Mouse (Mus musculus) thymus, adult 2 months (tissue): ENCODE measurements around the gene Dok4. TPM values are rescaled to one million over a fixed set of nuclear protein-coding genes. Genes with fewer than 3 reads are reported as not detected.
A peak's percentile ranks its signal among the peaks of the same experiment; 100 is the strongest.

Source experiments
- DNase-seq: peaks from one replicate; pipeline ENCODE4 v3.0.0; 2021
- H3K27ac ChIP-seq: fragments of 200-500 bp; 2 replicates; pipeline ENCODE4 v1.5.1; 2012; ENCODE audit warnings: low read length, control low read depth; ENCODE audit not compliant: control insufficient read depth, insufficient read depth
- H3K27me3 ChIP-seq: fragments of 200-500 bp; 2 replicates; pipeline ENCODE4 v1.6.1; 2012; ENCODE audit warnings: mild to moderate bottlenecking, low read length, moderate library complexity, mixed read lengths; ENCODE audit not compliant: control insufficient read depth, insufficient read depth
- H3K36me3 ChIP-seq: fragments of 200-500 bp; 2 replicates; pipeline ENCODE4 v1.6.1; 2012; ENCODE audit warnings: mild to moderate bottlenecking, low read length, moderate library complexity; ENCODE audit not compliant: control insufficient read depth, insufficient read depth
- H3K4me1 ChIP-seq: fragments of 200-500 bp; replicated peaks from 2 replicates; pipeline ENCODE4 v1.6.1; 2012; ENCODE audit warnings: low read length; ENCODE audit not compliant: control insufficient read depth, insufficient read depth
- H3K4me3 ChIP-seq: fragments of 200-500 bp; 2 replicates; pipeline ENCODE4 v1.5.1; 2012; ENCODE audit warnings: mild to moderate bottlenecking, low read length, control low read depth, moderate library complexity; ENCODE audit not compliant: control insufficient read depth, insufficient read depth
- CTCF ChIP-seq: fragments of 200-500 bp; IDR thresholded peaks from 2 replicates; pipeline ENCODE4 v1.5.1; 2012; ENCODE audit warnings: mild to moderate bottlenecking, control low read depth, low read length, moderate library complexity, borderline replicate concordance; ENCODE audit not compliant: control insufficient read depth, poor library complexity, insufficient read depth; ENCODE audit errors: extremely low read depth
- POLR2A ChIP-seq: fragments of 200-500 bp; IDR thresholded peaks from 2 replicates; pipeline ENCODE4 v1.6.1; 2012; ENCODE audit warnings: mild to moderate bottlenecking, low read length, control low read depth, moderate library complexity; ENCODE audit not compliant: control insufficient read depth, poor library complexity, insufficient read depth; ENCODE audit errors: extremely low read depth
- WGBS: fragments of 180-500 bp; shearing (Covaris S2); methylation state at CpG from one replicate; pipeline ENCODE4 v1.1.7; 2018; 5-methylcytosine and 5-hydroxymethylcytosine counted together
- polyA plus RNA-seq: library from polyadenylated mRNA; depleted of rRNA; stranded (reverse); fragments of >200 nt; gene quantifications from 2 replicates; pipeline ENCODE4 v1.2.3, GENCODE M21; 2012

Gene Dok4
- polyA plus RNA-seq, 1 experiment, result 4.9 TPM

DNA sequence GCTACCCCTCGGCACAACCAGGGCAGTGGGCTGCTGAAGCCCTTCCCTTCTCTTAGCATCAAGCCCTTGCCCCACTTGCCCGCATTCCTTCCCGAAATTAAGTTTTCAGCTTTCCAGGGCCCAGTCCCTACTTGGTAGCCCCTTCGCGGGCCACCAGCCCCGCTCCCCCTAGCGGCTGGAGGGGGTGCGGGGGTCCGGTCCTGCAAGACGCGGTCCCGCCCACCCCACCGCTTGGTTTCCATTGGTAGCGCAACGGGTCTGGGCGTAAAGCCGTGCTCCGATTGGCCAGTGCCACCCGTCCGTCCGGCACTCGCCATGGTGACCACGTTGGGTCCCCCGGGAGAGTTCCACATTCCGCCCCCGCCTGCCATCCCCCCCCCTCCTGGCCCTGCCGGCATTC is 41.2 kb upstream of the Dok4 start:
- H3K4me1 ChIP-seq, result peaks cover 21% of the 10 kb centered on the region
- 2% methylated on average over 27 of the region's 27 CpGs for WGBS

DNA sequence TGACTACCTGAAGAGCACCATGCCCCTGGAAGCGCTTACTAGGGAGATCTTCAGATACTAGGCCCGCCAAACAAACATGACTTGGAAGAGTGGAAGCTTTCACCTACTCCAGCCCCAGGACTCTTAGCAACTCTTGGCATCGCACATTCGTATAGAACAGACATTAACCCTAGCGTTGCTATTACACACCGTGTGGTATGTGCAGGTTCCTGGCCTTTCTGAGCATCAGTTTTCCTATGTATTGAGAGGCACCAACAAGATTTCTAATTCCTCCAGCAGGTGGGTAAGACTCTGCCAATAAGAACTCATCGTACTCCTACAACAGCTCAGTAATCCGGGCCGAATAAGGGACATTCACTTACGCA is 40.8 kb upstream of the Dok4 start:
- no peaks in the 10 kb centered on the region; the same call in 1 of the 2 replicates for H3K27me3 ChIP-seq
- no peak overlapping the region for H3K27ac ChIP-seq
- H3K36me3 ChIP-seq, result no peaks in the 10 kb centered on the region
- 39% methylated on average over 10 of the region's 10 CpGs for WGBS
- no peak for DNase-seq
- TF ChIP-seq CTCF (no peak), POLR2A (no peak)
- peak overlapping the region; percentile 42 for H3K4me3 ChIP-seq
- peaks cover 18% of the 10 kb centered on the region for H3K4me1 ChIP-seq

More for the DNA sequence above, 41.2 kb upstream of the Dok4 start:
- Histone ChIP-seq H3K27me3 (no peaks in the 10 kb centered on the region; the same call in 1 of the 2 replicates), H3K4me3 (peak overlapping the region; percentile 42), H3K27ac (no peak overlapping the region), H3K36me3 (no peaks in the 10 kb centered on the region)
- DNase-seq, result peak; percentile 82
- peak; percentile 90 for TF ChIP-seq CTCF
- TF ChIP-seq POLR2A, result no peak

DNA sequence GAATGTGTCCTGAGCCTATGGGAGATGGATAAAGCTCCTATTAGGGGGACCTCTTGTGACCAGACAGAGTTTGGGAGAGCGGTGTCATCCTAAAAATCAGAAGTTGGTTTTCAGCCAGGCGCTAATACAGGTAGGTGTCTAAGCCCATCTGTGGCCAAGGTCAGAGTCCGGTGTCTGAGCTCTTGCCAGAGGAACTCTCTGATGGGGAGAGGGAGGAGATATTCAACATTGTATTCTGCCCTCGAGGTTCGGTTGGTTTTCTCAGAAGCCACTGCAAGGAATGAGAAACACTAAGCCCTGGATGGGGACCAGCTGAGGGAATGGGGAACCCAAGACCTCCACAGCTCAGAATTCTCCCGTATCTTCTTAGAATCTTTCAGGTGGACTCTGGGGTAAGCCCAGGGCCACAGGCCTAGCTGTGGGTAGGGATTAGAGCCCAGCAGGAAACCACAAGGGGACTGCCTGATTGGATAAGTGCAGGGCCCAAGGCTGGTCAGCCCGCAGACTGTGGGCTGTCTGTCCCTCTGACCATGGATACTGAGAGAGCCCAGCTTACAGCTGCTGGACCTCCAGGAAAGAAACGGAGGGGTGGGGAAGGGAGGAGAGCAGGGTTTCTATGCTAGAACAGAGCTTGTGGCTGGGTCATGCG is 40.3 kb upstream of the Dok4 start:
- peaks cover 18% of the 10 kb centered on the region for H3K4me1 ChIP-seq
- no peak for TF ChIP-seq POLR2A
- no peak for TF ChIP-seq CTCF
- DNase-seq, result no peak
- WGBS, result 50% methylated on average over 9 of the region's 9 CpGs
- H3K27me3 ChIP-seq, result no peaks in the 10 kb centered on the region; the same call in 1 of the 2 replicates
- no peak overlapping the region for H3K4me3 ChIP-seq
- no peaks in the 10 kb centered on the region for H3K36me3 ChIP-seq
- no peak overlapping the region for H3K27ac ChIP-seq

DNA sequence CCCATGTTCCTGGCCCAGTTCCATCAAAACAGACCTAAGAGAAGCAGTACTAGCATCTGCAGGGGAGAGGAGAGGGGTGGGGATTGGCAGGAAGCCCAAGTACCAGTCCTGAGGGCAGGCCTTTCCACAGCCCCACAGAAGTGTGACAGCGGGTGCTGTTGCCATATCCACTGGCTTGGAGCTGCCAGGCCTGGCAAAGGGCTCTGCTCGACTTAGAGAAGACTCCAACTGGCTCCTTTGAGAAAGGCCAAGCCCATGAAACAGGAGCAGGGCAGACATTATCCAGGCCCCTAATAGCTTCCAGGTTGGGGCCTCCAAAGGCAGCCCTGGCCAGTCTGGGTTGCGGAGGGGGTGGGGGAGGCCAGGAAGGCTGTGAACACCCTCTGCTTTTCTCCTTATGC is 38.6 kb upstream of the Dok4 start:
- Histone ChIP-seq H3K4me1 (peaks cover 16% of the 10 kb centered on the region), H3K36me3 (no peaks in the 10 kb centered on the region), H3K4me3 (no peak overlapping the region), H3K27ac (no peak overlapping the region), H3K27me3 (no peaks in the 10 kb centered on the region; the same call in 1 of the 2 replicates)
- no peak for DNase-seq
- TF ChIP-seq CTCF (no peak), POLR2A (no peak)
- WGBS, result 55% methylated on average over 3 of the region's 3 CpGs

DNA sequence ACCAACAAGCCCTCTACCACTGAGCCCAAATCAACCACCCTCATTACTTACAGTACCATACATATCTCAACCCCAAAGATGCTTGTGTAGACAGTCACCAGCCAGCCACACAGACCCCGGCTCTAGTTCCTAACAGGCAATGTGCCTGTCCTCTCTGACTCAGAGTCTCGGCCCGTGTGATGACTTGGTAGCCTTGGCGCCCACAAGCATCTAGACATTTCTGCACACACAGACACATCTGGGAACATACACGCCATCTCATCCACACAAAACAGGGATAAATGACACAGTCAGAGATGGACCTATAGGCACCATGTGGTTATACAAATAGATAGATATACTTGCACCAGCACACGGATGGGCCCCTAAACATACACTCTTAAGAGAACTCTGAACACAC is 38.1 kb upstream of the Dok4 start:
- peaks cover 12% of the 10 kb centered on the region for H3K4me1 ChIP-seq
- WGBS, result 93% methylated on average over 6 of the region's 6 CpGs
- no peak overlapping the region for H3K27ac ChIP-seq
- no peaks in the 10 kb centered on the region; the same call in 1 of the 2 replicates for H3K27me3 ChIP-seq
- H3K36me3 ChIP-seq, result no peaks in the 10 kb centered on the region
- no peak overlapping the region for H3K4me3 ChIP-seq
- DNase-seq, result no peak
- TF ChIP-seq CTCF (no peak), POLR2A (no peak)

DNA sequence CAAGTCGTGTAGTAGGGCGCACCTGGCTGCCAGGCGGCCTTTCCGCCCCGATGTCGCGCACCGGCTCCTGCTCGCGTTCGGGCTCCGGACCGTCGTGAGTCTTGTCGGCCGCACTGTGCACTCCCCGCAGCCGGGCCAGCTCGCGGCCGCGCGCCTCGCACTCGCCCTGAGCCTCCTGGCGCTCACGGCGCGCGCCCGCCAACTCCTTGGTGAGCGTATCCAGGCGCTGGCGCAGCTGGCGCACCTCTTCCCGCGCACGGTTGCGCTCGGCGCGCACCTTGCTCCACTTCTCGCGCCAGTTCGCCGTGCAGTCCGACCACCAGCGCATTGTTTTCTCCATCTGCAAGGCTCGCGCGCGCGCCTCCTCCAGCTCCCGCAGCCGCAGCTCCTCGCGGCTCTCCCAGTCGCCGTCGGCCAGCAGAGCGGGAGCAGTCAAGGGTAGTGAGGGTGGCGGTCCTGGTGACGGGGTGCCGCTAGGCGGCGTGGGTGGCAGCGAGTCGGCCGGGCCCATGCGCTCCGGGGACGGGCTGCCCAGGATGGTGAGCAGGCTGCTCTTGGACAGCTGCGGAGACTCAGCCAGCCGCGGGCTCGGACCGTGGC is 37.0 kb upstream of the Dok4 start:
- H3K27me3 ChIP-seq, result no peaks in the 10 kb centered on the region; the same call in 1 of the 2 replicates
- DNase-seq, result no peak
- no peak for TF ChIP-seq CTCF
- TF ChIP-seq POLR2A, result no peak

DNA sequence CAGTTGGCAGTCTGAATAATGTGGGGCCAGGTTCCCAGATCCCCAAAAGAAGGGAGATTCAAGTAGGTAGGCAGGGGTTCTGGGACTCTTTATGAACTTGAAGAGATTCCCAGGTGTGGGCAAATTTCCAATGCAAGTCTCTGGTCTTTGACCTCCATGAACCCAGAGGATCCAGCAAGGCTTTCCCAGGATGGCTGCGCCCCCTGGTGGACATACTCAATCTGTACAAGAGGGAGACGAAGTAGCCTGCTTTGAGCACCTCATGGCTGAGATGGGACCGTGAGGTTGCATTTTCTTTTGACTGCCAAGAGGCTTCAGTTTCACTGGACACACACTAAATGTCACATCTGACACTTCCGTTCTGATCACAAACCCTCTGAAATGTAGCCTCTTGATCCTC is 32.7 kb upstream of the Dok4 start:
- peak; percentile 73 for DNase-seq
- TF ChIP-seq POLR2A, result no peak
- peak; percentile 64; the same call in 1 of the 2 replicates for TF ChIP-seq CTCF
- no peak overlapping the region for H3K4me3 ChIP-seq
- H3K4me1 ChIP-seq, result peaks cover 2% of the 10 kb centered on the region; the same call in 1 of the 2 replicates
- H3K27ac ChIP-seq, result no peak overlapping the region
- WGBS, result 15% methylated on average over 4 of the region's 4 CpGs
- H3K27me3 ChIP-seq, result no peaks in the 10 kb centered on the region
- H3K36me3 ChIP-seq, result no peaks in the 10 kb centered on the region

More for the DNA sequence above, 37.0 kb upstream of the Dok4 start:
- Histone ChIP-seq H3K4me3 (no peak overlapping the region), H3K27ac (no peak overlapping the region), H3K4me1 (peaks cover 8% of the 10 kb centered on the region), H3K36me3 (no peaks in the 10 kb centered on the region)
- WGBS, result 86% methylated on average over 77 of the region's 77 CpGs
